Mouse (Mus musculus) MEL (cell line): ENCODE data around the gene Hspb6. TPM values are rescaled to one million over a fixed set of nuclear protein-coding genes. Genes with fewer than 3 reads are reported as not detected.

Experiments used
- DNase-seq: peaks from one replicate; pipeline ENCODE4 v3.0.0; 2011; ENCODE audit warnings: low read depth, low spot score
- H3K27ac ChIP-seq: 2 replicates; pipeline ENCODE4 v1.5.1; 2012; ENCODE audit warnings: low read depth, mild to moderate bottlenecking, control low read depth, low read length, moderate library complexity; ENCODE audit not compliant: control insufficient read depth
- H3K27me3 ChIP-seq, 2 experiments: fragments of 150-350 bp in 1 of 2; sonication (generic) in 1 of 2; 2 replicates each; pipeline ENCODE4 v1.6.1; 2012; ENCODE audit warnings: low read length in 2 of 2, mild to moderate bottlenecking in 2 of 2, improper control_type of control experiment in 1 of 2, moderate library complexity in 1 of 2; ENCODE audit not compliant: insufficient read depth in 2 of 2, control insufficient read depth in 1 of 2
- H3K36me3 ChIP-seq, 2 experiments: 2 replicates each; pipeline ENCODE4 v1.6.1; 2012 to 2014; ENCODE audit warnings: low read length in 2 of 2, improper control_type of control experiment in 1 of 2, inconsistent platforms in 1 of 2, mild to moderate bottlenecking in 1 of 2; ENCODE audit not compliant: insufficient read depth in 2 of 2, control insufficient read depth in 1 of 2
- H3K4me1 ChIP-seq, 2 experiments: fragments of 150-350 bp in 1 of 2; sonication (generic) in 1 of 2; 2 replicates each; pipeline ENCODE4 v1.6.1; 2012; ENCODE audit warnings: low read length in 2 of 2, improper control_type of control experiment in 1 of 2, mild to moderate bottlenecking in 1 of 2; ENCODE audit not compliant: insufficient read depth in 2 of 2, control insufficient read depth in 1 of 2
- H3K4me3 ChIP-seq, 2 experiments: fragments of 150-350 bp in 1 of 2; sonication (generic) in 1 of 2; 2 replicates each; pipeline ENCODE4 v1.5.1; 2012; ENCODE audit warnings: low read depth in 2 of 2, low read length in 2 of 2, mild to moderate bottlenecking in 2 of 2, moderate library complexity in 2 of 2, control low read depth in 1 of 2, improper control_type of control experiment in 1 of 2; ENCODE audit not compliant: control insufficient read depth in 1 of 2, insufficient read depth in 1 of 2
- H3K79me2 ChIP-seq: 2 replicates; pipeline ENCODE4 v1.6.1; 2012; ENCODE audit warnings: mild to moderate bottlenecking, low read length, moderate library complexity; ENCODE audit not compliant: control insufficient read depth, poor library complexity, insufficient read depth
- H3K9ac ChIP-seq: 2 replicates; pipeline ENCODE4 v1.6.1; 2012; ENCODE audit warnings: low read depth, mild to moderate bottlenecking, control low read depth, low read length, moderate library complexity; ENCODE audit not compliant: control insufficient read depth, poor library complexity, severe bottlenecking
- H3K9me3 ChIP-seq: fragments of 150-350 bp; sonication (generic); replicated peaks from 2 replicates; pipeline ENCODE4 v1.6.1; 2012; ENCODE audit warnings: mild to moderate bottlenecking, low read length, improper control_type of control experiment, moderate library complexity; ENCODE audit not compliant: insufficient read depth
- BHLHE40 ChIP-seq: IDR thresholded peaks from 2 replicates; pipeline ENCODE4 v1.6.1; 2012; ENCODE audit warnings: low read depth, mild to moderate bottlenecking, inconsistent platforms, low read length, improper control_type of control experiment, borderline replicate concordance
- CHD1 ChIP-seq: IDR thresholded peaks from 2 replicates; pipeline ENCODE4 v1.6.1; 2012; ENCODE audit warnings: low read depth, mild to moderate bottlenecking, inconsistent platforms, low read length, improper control_type of control experiment
- CHD2 ChIP-seq: IDR thresholded peaks from 2 replicates; pipeline ENCODE4 v1.6.1; 2011; ENCODE audit warnings: low read length, improper control_type of control experiment
- E2F4 ChIP-seq: IDR thresholded peaks from 2 replicates; pipeline ENCODE4 v1.6.1; 2011; ENCODE audit warnings: low read depth, low read length, improper control_type of control experiment, borderline replicate concordance
- ELF1 ChIP-seq: IDR thresholded peaks from 2 replicates; pipeline ENCODE4 v1.6.1; 2014; ENCODE audit warnings: low read depth, mild to moderate bottlenecking, inconsistent platforms, low read length, improper control_type of control experiment, moderate library complexity
- EP300 ChIP-seq, 2 experiments: IDR thresholded peaks; 2 replicates each; pipeline ENCODE4 v1.6.1; 2011; ENCODE audit warnings: improper control_type of control experiment in 2 of 2, low read length in 2 of 2, low read depth in 1 of 2, mild to moderate bottlenecking in 1 of 2
- ETS1 ChIP-seq: IDR thresholded peaks from 2 replicates; pipeline ENCODE4 v1.6.1; 2012; ENCODE audit warnings: low read depth, mild to moderate bottlenecking, inconsistent platforms, low read length, improper control_type of control experiment, moderate library complexity
- GABPA ChIP-seq: IDR thresholded peaks from 2 replicates; pipeline ENCODE4 v1.6.1; 2012; ENCODE audit warnings: low read depth, mild to moderate bottlenecking, inconsistent platforms, low read length, improper control_type of control experiment, moderate library complexity
- GATA1 ChIP-seq: IDR thresholded peaks from 2 replicates; pipeline ENCODE4 v1.6.1; 2011; ENCODE audit warnings: low read depth, low read length, improper control_type of control experiment
- HCFC1 ChIP-seq: IDR thresholded peaks from 2 replicates; pipeline ENCODE4 v1.6.1; 2012; ENCODE audit warnings: low read depth, mild to moderate bottlenecking, inconsistent platforms, low read length, improper control_type of control experiment, moderate library complexity
- JUND ChIP-seq: IDR thresholded peaks from 2 replicates; pipeline ENCODE4 v1.6.1; 2011; ENCODE audit warnings: low read depth, mild to moderate bottlenecking, improper control_type of control experiment, low read length
- MAX ChIP-seq: IDR thresholded peaks from 2 replicates; pipeline ENCODE4 v1.6.1; 2011; ENCODE audit warnings: low read length, improper control_type of control experiment
- MYC ChIP-seq: IDR thresholded peaks from 2 replicates; pipeline ENCODE4 v1.6.1; 2011; ENCODE audit warnings: low read depth, mild to moderate bottlenecking, low read length, improper control_type of control experiment, moderate library complexity
- NELFE ChIP-seq: IDR thresholded peaks from 2 replicates; pipeline ENCODE4 v1.6.1; 2011; ENCODE audit warnings: low read depth, low read length, improper control_type of control experiment
- NRF1 ChIP-seq: IDR thresholded peaks from 2 replicates; pipeline ENCODE4 v1.6.1; 2014; ENCODE audit warnings: low read depth, mild to moderate bottlenecking, inconsistent platforms, low read length, improper control_type of control experiment, moderate library complexity; ENCODE audit not compliant: poor library complexity, insufficient read depth, severe bottlenecking
- POLR2A ChIP-seq, 2 experiments: IDR thresholded peaks; 2 replicates each; pipeline ENCODE4 v1.6.1; 2011 to 2012; ENCODE audit warnings: low read length in 2 of 2, mild to moderate bottlenecking in 2 of 2, control low read depth in 1 of 2, improper control_type of control experiment in 1 of 2, low read depth in 1 of 2, moderate library complexity in 1 of 2; ENCODE audit not compliant: control insufficient read depth in 1 of 2, insufficient read depth in 1 of 2, poor library complexity in 1 of 2
- RAD21 ChIP-seq: IDR thresholded peaks from 2 replicates; pipeline ENCODE4 v1.6.1; 2011; ENCODE audit warnings: mild to moderate bottlenecking, low read depth, low read length, improper control_type of control experiment
- RCOR1 ChIP-seq: IDR thresholded peaks from 2 replicates; pipeline ENCODE4 v1.6.1; 2012; ENCODE audit warnings: low read depth, mild to moderate bottlenecking, inconsistent platforms, low read length, improper control_type of control experiment
- SMC3 ChIP-seq: IDR thresholded peaks from 2 replicates; pipeline ENCODE4 v1.6.1; 2011; ENCODE audit warnings: low read depth, low read length, improper control_type of control experiment
- TAL1 ChIP-seq: IDR thresholded peaks from 2 replicates; pipeline ENCODE4 v1.6.1; 2012; ENCODE audit warnings: mild to moderate bottlenecking, inconsistent platforms, low read length, moderate library complexity, mixed read lengths
- TBP ChIP-seq: IDR thresholded peaks from 2 replicates; pipeline ENCODE4 v1.8.0; 2011; ENCODE audit warnings: low read depth, low read length, improper control_type of control experiment
- TCF12 ChIP-seq: IDR thresholded peaks from 2 replicates; pipeline ENCODE4 v1.6.1; 2014; ENCODE audit warnings: low read depth, mild to moderate bottlenecking, inconsistent platforms, low read length, improper control_type of control experiment, moderate library complexity
- UBTF ChIP-seq: IDR thresholded peaks from 2 replicates; pipeline ENCODE4 v1.6.1; 2012; ENCODE audit warnings: low read depth, mild to moderate bottlenecking, inconsistent platforms, low read length, improper control_type of control experiment, moderate library complexity, borderline replicate concordance; ENCODE audit not compliant: insufficient read depth
- USF2 ChIP-seq, 2 experiments: IDR thresholded peaks; 2 replicates each; pipeline ENCODE4 v1.6.1; 2011 to 2012; ENCODE audit warnings: improper control_type of control experiment in 2 of 2, low read length in 2 of 2, borderline replicate concordance in 1 of 2, inconsistent platforms in 1 of 2, low read depth in 1 of 2, mild to moderate bottlenecking in 1 of 2; ENCODE audit not compliant: insufficient read depth in 1 of 2
- ZC3H11A ChIP-seq: IDR thresholded peaks from 2 replicates; pipeline ENCODE4 v1.6.1; 2012; ENCODE audit warnings: low read depth, mild to moderate bottlenecking, inconsistent platforms, low read length, improper control_type of control experiment
- ZKSCAN1 ChIP-seq: IDR thresholded peaks from 2 replicates; pipeline ENCODE4 v1.6.1; 2012; ENCODE audit warnings: low read depth, mild to moderate bottlenecking, inconsistent platforms, low read length, improper control_type of control experiment, moderate library complexity
- ZMIZ1 ChIP-seq: IDR thresholded peaks from 2 replicates; pipeline ENCODE4 v1.6.1; 2012; ENCODE audit warnings: low read depth, mild to moderate bottlenecking, inconsistent platforms, low read length, improper control_type of control experiment, moderate library complexity
- ZNF384 ChIP-seq: IDR thresholded peaks from 2 replicates; pipeline ENCODE4 v1.6.1; 2012; ENCODE audit warnings: low read depth, mild to moderate bottlenecking, inconsistent platforms, low read length, improper control_type of control experiment
- polyA plus RNA-seq, 2 experiments: library from polyadenylated mRNA; stranded (reverse) in 1 of 2; unstranded in 1 of 2; fragments of >175 nt in 1 of 2; fragments of >200 nt in 1 of 2; gene quantifications; 2 replicates each; pipeline versions ENCODE4 v1.2.1 to v1.2.4; 2012; ENCODE audit warnings: low replicate concordance in 2 of 2, low read depth in 1 of 2; ENCODE audit not compliant: insufficient read length in 2 of 2, insufficient read depth in 1 of 2, missing spikeins in 1 of 2
- total RNA-seq: library from RNA; depleted of rRNA; stranded (reverse); fragments of 300-350 nt; gene quantifications from 2 replicates; pipeline ENCODE4 v1.2.3, GENCODE M21; 2012

The Hspb6 gene
- total and polyA plus RNA-seq, 3 experiments: 1.5 to 12.4 TPM; not detected in 1

DNA sequence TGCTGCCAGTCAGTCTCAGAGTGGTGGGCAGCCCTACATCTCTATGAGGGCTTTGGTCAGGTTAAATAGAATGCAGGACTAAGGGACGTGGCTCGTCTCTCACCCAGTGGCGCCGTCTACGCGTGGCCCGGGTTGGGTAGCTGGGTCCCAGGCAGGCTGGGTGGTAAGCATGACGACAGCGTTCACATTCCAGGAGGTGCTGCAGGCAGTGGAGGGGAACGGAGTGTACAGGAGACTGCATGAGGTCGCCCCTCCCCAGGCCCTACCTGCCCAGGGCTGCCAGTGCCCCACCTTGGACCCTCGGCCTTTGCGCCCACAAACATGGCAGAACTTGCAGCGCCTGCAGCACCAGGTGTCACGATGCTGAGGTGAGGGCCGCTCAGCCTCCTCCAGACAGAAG lies 29.6 kb downstream of the Hspb6 start:
- H3K9ac ChIP-seq: no peak overlapping the region
- H3K27me3 ChIP-seq: no peaks in the 10 kb centered on the region
- TF ChIP-seq TBP (no peak), NELFE (no peak), JUND (no peak), USF2 (IDR thresholded peaks at IDR 0.05; ENCODE audit: borderline replicate concordance in 1 of 2, insufficient read depth in 1 of 2, low read depth in 1 of 2, low read length in 2 of 2) (no peak), NRF1 (no peak), EP300 (IDR thresholded peaks at IDR 0.05; ENCODE audit: low read depth in 1 of 2, low read length in 2 of 2) (no peak), ZMIZ1 (no peak), GABPA (no peak), TCF12 (no peak), ZNF384 (no peak), E2F4 (no peak), ZC3H11A (no peak), ZKSCAN1 (no peak), RAD21 (no peak), UBTF (no peak)
- TF ChIP-seq, all 39 proteins: peak for 0
- no peak for DNase-seq
- no peaks in the 10 kb centered on the region for H3K9me3 ChIP-seq
- H3K27ac ChIP-seq: no peak overlapping the region
- H3K4me3 ChIP-seq: no peak overlapping the region
- no peaks in the 10 kb centered on the region for H3K4me1 ChIP-seq
- H3K79me2 ChIP-seq: peaks cover 6% of the 10 kb centered on the region; the same call in 1 of the 2 replicates
- H3K36me3 ChIP-seq: peaks cover 0 to 21% of the 10 kb centered on the region in 2 experiments; a peak in 2 of 4 replicates

- no peak overlapping the region for H3K27ac ChIP-seq
- no peaks in the 10 kb centered on the region; a peak in 1 of 4 replicates for H3K4me1 ChIP-seq
- peaks cover 30% of the 10 kb centered on the region for H3K79me2 ChIP-seq
- peaks cover 5 to 14% of the 10 kb centered on the region in 2 experiments; a peak in 2 of 4 replicates for H3K36me3 ChIP-seq
- no peak overlapping the region for H3K4me3 ChIP-seq
- TF ChIP-seq HCFC1 (no peak), MYC (no peak), MAX (no peak), CHD1 (no peak), BHLHE40 (no peak), NRF1 (no peak), SMC3 (no peak), ELF1 (no peak), GATA1 (no peak), POLR2A (IDR thresholded peaks at IDR 0.05; ENCODE audit: control insufficient read depth in 1 of 2, insufficient read depth in 1 of 2, low read depth in 1 of 2, low read length in 2 of 2, poor library complexity in 1 of 2) (no peak), TAL1 (no peak), E2F4 (no peak), RAD21 (no peak), RCOR1 (no peak), ZC3H11A (no peak), CHD2 (no peak), UBTF (no peak), ETS1 (no peak)
- no peak for DNase-seq
- H3K27me3 ChIP-seq: no peaks in the 10 kb centered on the region
- H3K9ac ChIP-seq: no peak overlapping the region
- no peaks in the 10 kb centered on the region for H3K9me3 ChIP-seq
Observed at GRCm38 (mm10) chr7:30584339-30584738, 32.4 kb downstream of the Hspb6 start.
